Mouse (Mus musculus) MEL (cell line): ENCODE measurements around the gene Dglucy. TPM values are rescaled to one million over a fixed set of nuclear protein-coding genes. Genes with fewer than 3 reads are reported as not detected.

Source experiments
- DNase-seq: peaks from one replicate; pipeline ENCODE4 v3.0.0; 2011; ENCODE audit warnings: low read depth, low spot score
- H3K27ac ChIP-seq: 2 replicates; pipeline ENCODE4 v1.5.1; 2012; ENCODE audit warnings: low read depth, mild to moderate bottlenecking, control low read depth, low read length, moderate library complexity; ENCODE audit not compliant: control insufficient read depth
- H3K27me3 ChIP-seq, 2 experiments: fragments of 150-350 bp in 1 of 2; sonication (generic) in 1 of 2; 2 replicates each; pipeline ENCODE4 v1.6.1; 2012; ENCODE audit warnings: low read length in 2 of 2, mild to moderate bottlenecking in 2 of 2, improper control_type of control experiment in 1 of 2, moderate library complexity in 1 of 2; ENCODE audit not compliant: insufficient read depth in 2 of 2, control insufficient read depth in 1 of 2
- H3K36me3 ChIP-seq, 2 experiments: 2 replicates each; pipeline ENCODE4 v1.6.1; 2012 to 2014; ENCODE audit warnings: low read length in 2 of 2, improper control_type of control experiment in 1 of 2, inconsistent platforms in 1 of 2, mild to moderate bottlenecking in 1 of 2; ENCODE audit not compliant: insufficient read depth in 2 of 2, control insufficient read depth in 1 of 2
- H3K4me1 ChIP-seq, 2 experiments: fragments of 150-350 bp in 1 of 2; sonication (generic) in 1 of 2; 2 replicates each; pipeline ENCODE4 v1.6.1; 2012; ENCODE audit warnings: low read length in 2 of 2, improper control_type of control experiment in 1 of 2, mild to moderate bottlenecking in 1 of 2; ENCODE audit not compliant: insufficient read depth in 2 of 2, control insufficient read depth in 1 of 2
- H3K4me3 ChIP-seq, 2 experiments: fragments of 150-350 bp in 1 of 2; sonication (generic) in 1 of 2; 2 replicates each; pipeline ENCODE4 v1.5.1; 2012; ENCODE audit warnings: low read depth in 2 of 2, low read length in 2 of 2, mild to moderate bottlenecking in 2 of 2, moderate library complexity in 2 of 2, control low read depth in 1 of 2, improper control_type of control experiment in 1 of 2; ENCODE audit not compliant: control insufficient read depth in 1 of 2, insufficient read depth in 1 of 2
- H3K79me2 ChIP-seq: 2 replicates; pipeline ENCODE4 v1.6.1; 2012; ENCODE audit warnings: mild to moderate bottlenecking, low read length, moderate library complexity; ENCODE audit not compliant: control insufficient read depth, poor library complexity, insufficient read depth
- H3K9ac ChIP-seq: 2 replicates; pipeline ENCODE4 v1.6.1; 2012; ENCODE audit warnings: low read depth, mild to moderate bottlenecking, control low read depth, low read length, moderate library complexity; ENCODE audit not compliant: control insufficient read depth, poor library complexity, severe bottlenecking
- H3K9me3 ChIP-seq: fragments of 150-350 bp; sonication (generic); replicated peaks from 2 replicates; pipeline ENCODE4 v1.6.1; 2012; ENCODE audit warnings: mild to moderate bottlenecking, low read length, improper control_type of control experiment, moderate library complexity; ENCODE audit not compliant: insufficient read depth
- BHLHE40 ChIP-seq: IDR thresholded peaks from 2 replicates; pipeline ENCODE4 v1.6.1; 2012; ENCODE audit warnings: low read depth, mild to moderate bottlenecking, inconsistent platforms, low read length, improper control_type of control experiment, borderline replicate concordance
- CHD2 ChIP-seq: IDR thresholded peaks from 2 replicates; pipeline ENCODE4 v1.6.1; 2011; ENCODE audit warnings: low read length, improper control_type of control experiment
- CTCF ChIP-seq, 3 experiments: IDR thresholded peaks in 2 of 3; conservative IDR thresholded peaks in 1 of 3; 2 replicates each; pipeline ENCODE4 v1.5.1; 2011 to 2012; ENCODE audit warnings: low read length in 3 of 3, low read depth in 2 of 3, mild to moderate bottlenecking in 2 of 3, improper control_type of control experiment in 1 of 3, inconsistent platforms in 1 of 3, mixed read lengths in 1 of 3, moderate library complexity in 1 of 3; ENCODE audit not compliant: control insufficient read depth in 1 of 3, insufficient read depth in 1 of 3, poor library complexity in 1 of 3, severe bottlenecking in 1 of 3
- E2F4 ChIP-seq: IDR thresholded peaks from 2 replicates; pipeline ENCODE4 v1.6.1; 2011; ENCODE audit warnings: low read depth, low read length, improper control_type of control experiment, borderline replicate concordance
- ELF1 ChIP-seq: IDR thresholded peaks from 2 replicates; pipeline ENCODE4 v1.6.1; 2014; ENCODE audit warnings: low read depth, mild to moderate bottlenecking, inconsistent platforms, low read length, improper control_type of control experiment, moderate library complexity
- GATA1 ChIP-seq: IDR thresholded peaks from 2 replicates; pipeline ENCODE4 v1.6.1; 2011; ENCODE audit warnings: low read depth, low read length, improper control_type of control experiment
- MAZ ChIP-seq: IDR thresholded peaks from 2 replicates; pipeline ENCODE4 v1.6.1; 2012; ENCODE audit warnings: low read depth, mild to moderate bottlenecking, inconsistent platforms, low read length, improper control_type of control experiment
- MEF2A ChIP-seq: IDR thresholded peaks from 2 replicates; pipeline ENCODE4 v1.6.1; 2014; ENCODE audit warnings: low read depth, mild to moderate bottlenecking, inconsistent platforms, low read length, improper control_type of control experiment; ENCODE audit not compliant: poor library complexity, insufficient replicate concordance, severe bottlenecking; ENCODE audit errors: extremely low read depth
- MXI1 ChIP-seq: IDR thresholded peaks from 2 replicates; pipeline ENCODE4 v1.6.1; 2011; ENCODE audit warnings: mild to moderate bottlenecking, low read depth, low read length, improper control_type of control experiment
- MYC ChIP-seq: IDR thresholded peaks from 2 replicates; pipeline ENCODE4 v1.6.1; 2011; ENCODE audit warnings: low read depth, mild to moderate bottlenecking, low read length, improper control_type of control experiment, moderate library complexity
- NELFE ChIP-seq: IDR thresholded peaks from 2 replicates; pipeline ENCODE4 v1.6.1; 2011; ENCODE audit warnings: low read depth, low read length, improper control_type of control experiment
- POLR2A ChIP-seq, 2 experiments: IDR thresholded peaks; 2 replicates each; pipeline ENCODE4 v1.6.1; 2011 to 2012; ENCODE audit warnings: low read length in 2 of 2, mild to moderate bottlenecking in 2 of 2, control low read depth in 1 of 2, improper control_type of control experiment in 1 of 2, low read depth in 1 of 2, moderate library complexity in 1 of 2; ENCODE audit not compliant: control insufficient read depth in 1 of 2, insufficient read depth in 1 of 2, poor library complexity in 1 of 2
- POLR2AphosphoS2 ChIP-seq: IDR thresholded peaks from 2 replicates; pipeline ENCODE4 v1.6.1; 2011; ENCODE audit warnings: low read length, improper control_type of control experiment
- RAD21 ChIP-seq: IDR thresholded peaks from 2 replicates; pipeline ENCODE4 v1.6.1; 2011; ENCODE audit warnings: mild to moderate bottlenecking, low read depth, low read length, improper control_type of control experiment
- RCOR1 ChIP-seq: IDR thresholded peaks from 2 replicates; pipeline ENCODE4 v1.6.1; 2012; ENCODE audit warnings: low read depth, mild to moderate bottlenecking, inconsistent platforms, low read length, improper control_type of control experiment
- SIN3A ChIP-seq: IDR thresholded peaks from 2 replicates; pipeline ENCODE4 v1.6.1; 2012; ENCODE audit warnings: low read length, improper control_type of control experiment, inconsistent platforms
- USF2 ChIP-seq, 2 experiments: IDR thresholded peaks; 2 replicates each; pipeline ENCODE4 v1.6.1; 2011 to 2012; ENCODE audit warnings: improper control_type of control experiment in 2 of 2, low read length in 2 of 2, borderline replicate concordance in 1 of 2, inconsistent platforms in 1 of 2, low read depth in 1 of 2, mild to moderate bottlenecking in 1 of 2; ENCODE audit not compliant: insufficient read depth in 1 of 2
- ZC3H11A ChIP-seq: IDR thresholded peaks from 2 replicates; pipeline ENCODE4 v1.6.1; 2012; ENCODE audit warnings: low read depth, mild to moderate bottlenecking, inconsistent platforms, low read length, improper control_type of control experiment
- ZNF384 ChIP-seq: IDR thresholded peaks from 2 replicates; pipeline ENCODE4 v1.6.1; 2012; ENCODE audit warnings: low read depth, mild to moderate bottlenecking, inconsistent platforms, low read length, improper control_type of control experiment
- polyA plus RNA-seq, 2 experiments: library from polyadenylated mRNA; stranded (reverse) in 1 of 2; unstranded in 1 of 2; fragments of >175 nt in 1 of 2; fragments of >200 nt in 1 of 2; gene quantifications; 2 replicates each; pipeline versions ENCODE4 v1.2.1 to v1.2.4; 2012; ENCODE audit warnings: low replicate concordance in 2 of 2, low read depth in 1 of 2; ENCODE audit not compliant: insufficient read length in 2 of 2, insufficient read depth in 1 of 2, missing spikeins in 1 of 2
- total RNA-seq: library from RNA; depleted of rRNA; stranded (reverse); fragments of 300-350 nt; gene quantifications from 2 replicates; pipeline ENCODE4 v1.2.3, GENCODE M21; 2012

The Dglucy gene
- total and polyA plus RNA-seq, 3 experiments = 0.03 TPM; not detected in 2

DNA sequence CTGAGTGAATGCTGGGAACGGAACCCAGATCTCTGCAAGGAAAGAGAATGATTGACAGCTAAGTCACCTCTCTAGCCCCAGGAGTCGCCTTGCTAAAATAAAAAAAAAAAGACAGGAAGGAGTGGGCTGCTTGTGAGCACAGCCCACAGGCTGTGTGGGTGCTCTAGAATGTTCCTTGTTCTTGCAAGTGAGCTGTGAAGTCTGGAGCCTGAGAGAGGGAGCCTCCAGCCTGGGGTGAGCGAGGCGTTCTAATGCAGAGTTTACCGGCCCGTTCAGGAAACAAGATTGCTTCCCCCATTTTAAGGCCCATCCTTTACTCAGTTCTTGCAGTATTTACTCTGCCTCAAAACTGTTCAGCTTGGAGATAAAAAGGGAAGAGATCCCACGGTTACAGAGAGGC is 28.4 kb downstream of the Dglucy start:
- Histone ChIP-seq H3K4me3 (no peak overlapping the region), H3K9ac (no peak overlapping the region), H3K9me3 (no peaks in the 10 kb centered on the region), H3K4me1 (no peaks in the 10 kb centered on the region), H3K27ac (no peak overlapping the region), H3K79me2 (no peaks in the 10 kb centered on the region), H3K27me3 (peaks cover 0 to 5% of the 10 kb centered on the region in 2 experiments; a peak in 2 of 4 replicates), H3K36me3 (no peaks in the 10 kb centered on the region)
- DNase-seq = no peak
- TF ChIP-seq ELF1 = no peak
- TF ChIP-seq ZC3H11A = no peak
- no peak for TF ChIP-seq USF2 (IDR thresholded peaks at IDR 0.05; ENCODE audit: borderline replicate concordance in 1 of 2, insufficient read depth in 1 of 2, low read depth in 1 of 2, low read length in 2 of 2)
- TF ChIP-seq MXI1 = no peak
- no peak for TF ChIP-seq POLR2A (IDR thresholded peaks at IDR 0.05; ENCODE audit: control insufficient read depth in 1 of 2, insufficient read depth in 1 of 2, low read depth in 1 of 2, low read length in 2 of 2, poor library complexity in 1 of 2)
- no peak for TF ChIP-seq RCOR1
- TF ChIP-seq ZNF384 = no peak

DNA sequence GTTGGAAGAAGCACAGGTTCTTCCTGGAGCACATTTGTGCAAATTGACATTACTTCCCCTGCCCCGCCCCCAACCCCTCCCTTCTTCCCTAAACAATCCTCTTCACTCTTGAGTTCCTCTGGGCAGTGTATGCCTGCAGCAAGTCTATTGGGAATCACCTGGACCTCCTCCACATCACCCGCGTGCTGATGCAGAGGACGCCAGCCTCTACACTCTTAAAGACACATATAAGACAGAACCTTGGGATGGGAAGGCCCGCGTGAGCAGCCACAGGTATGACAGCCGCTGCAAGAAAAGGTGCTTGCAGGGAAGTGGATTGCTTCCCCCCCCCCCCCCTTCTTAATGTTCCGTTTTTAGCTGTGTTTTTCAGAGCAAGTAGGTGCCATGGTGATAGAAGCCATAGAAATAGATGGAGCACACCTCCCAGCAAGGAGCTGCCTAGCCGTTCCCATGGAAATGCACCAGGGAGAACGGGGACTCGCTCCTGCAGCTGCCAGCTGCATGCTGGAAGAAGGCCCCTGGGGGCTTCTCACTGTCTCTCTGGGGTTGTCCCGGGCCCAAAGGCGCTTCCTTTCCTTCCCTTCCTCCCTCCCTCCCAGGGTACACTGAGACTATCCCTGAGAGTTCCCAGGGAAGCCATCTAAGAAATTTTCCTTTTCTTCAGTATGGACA is 29.9 kb downstream of the Dglucy start:
- TF ChIP-seq CTCF (IDR thresholded peaks at IDR 0.05 in 2 of 3, conservative IDR thresholded peaks at IDR 0.05 in 1 of 3; ENCODE audit: control insufficient read depth in 1 of 3, insufficient read depth in 1 of 3, low read depth in 2 of 3, low read length in 3 of 3, poor library complexity in 1 of 3, severe bottlenecking in 1 of 3) (no peak), RAD21 (no peak), MEF2A (no peak), POLR2AphosphoS2 (no peak), MYC (no peak), E2F4 (no peak), MAZ (no peak), RCOR1 (no peak), NELFE (no peak), GATA1 (no peak), BHLHE40 (no peak), CHD2 (no peak), SIN3A (no peak)
- Histone ChIP-seq H3K36me3 (no peaks in the 10 kb centered on the region), H3K27ac (no peak overlapping the region), H3K79me2 (no peaks in the 10 kb centered on the region), H3K4me3 (no peak overlapping the region), H3K4me1 (no peaks in the 10 kb centered on the region), H3K9me3 (no peaks in the 10 kb centered on the region), H3K9ac (no peak overlapping the region), H3K27me3 (peaks cover 0 to 5% of the 10 kb centered on the region in 2 experiments; a peak in 2 of 4 replicates)
- no peak for DNase-seq
